Mouse (Mus musculus) stomach, embryonic 15.5 days (tissue): ENCODE results near the gene Cntn6. TPM values are rescaled to one million over a fixed set of nuclear protein-coding genes. Genes with fewer than 3 reads are reported as not detected.

Experiments
- ATAC-seq: fragments of 200-750 bp; cut with Nextera tagmentation; 2 replicates; pipeline ENCODE4 v1.8.0; 2017; ENCODE audit warnings: low read depth, moderate number of reproducible peaks, moderate TSS enrichment; ENCODE audit not compliant: insufficient read depth, low FRiP score
- H3K27ac ChIP-seq: fragments of 300-500 bp; sonication (generic); 2 replicates; pipeline ENCODE4 v1.5.1; 2015; ENCODE audit warnings: mild to moderate bottlenecking, inconsistent platforms
- H3K27me3 ChIP-seq: fragments of 300-500 bp; sonication (generic); replicated peaks from 2 replicates; pipeline ENCODE4 v1.6.1; 2015; ENCODE audit warnings: inconsistent platforms
- H3K36me3 ChIP-seq: fragments of 300-500 bp; sonication (generic); 2 replicates; pipeline ENCODE4 v1.6.1; 2015; ENCODE audit warnings: inconsistent platforms
- H3K4me1 ChIP-seq: fragments of 300-500 bp; sonication (generic); 2 replicates; pipeline ENCODE4 v1.6.1; 2015; ENCODE audit warnings: inconsistent platforms
- H3K4me2 ChIP-seq: fragments of 300-500 bp; sonication (generic); 2 replicates; pipeline ENCODE4 v1.6.1; 2015; ENCODE audit warnings: mild to moderate bottlenecking, inconsistent platforms
- H3K4me3 ChIP-seq: fragments of 300-500 bp; sonication (generic); replicated peaks from 2 replicates; pipeline ENCODE4 v1.5.1; 2015; ENCODE audit warnings: inconsistent platforms
- H3K9ac ChIP-seq: fragments of 300-500 bp; sonication (generic); 2 replicates; pipeline ENCODE4 v1.6.1; 2015; ENCODE audit warnings: inconsistent platforms
- H3K9me3 ChIP-seq: fragments of 300-500 bp; sonication (generic); 2 replicates; pipeline ENCODE4 v1.6.1; 2016; ENCODE audit warnings: inconsistent platforms
- WGBS: fragments of 180-500 bp; shearing (Covaris S2); methylation state at CpG from one replicate; pipeline ENCODE4 v1.1.7; 2015; 5-methylcytosine and 5-hydroxymethylcytosine counted together
- polyA plus RNA-seq: library from polyadenylated mRNA; unstranded; fragments of >200 nt; fragmentation: Nextera tagmentation; extraction: Ambion mirVana; gene quantifications from 2 replicates; pipeline ENCODE4 v1.2.1, GENCODE M21; 2015

The Cntn6 gene
- polyA plus RNA-seq, 1 experiment from 2014 or later = 0.74 TPM

- Histone ChIP-seq H3K9me3 (no peaks in the 10 kb centered on the region), H3K4me3 (no peak overlapping the region), H3K4me1 (no peaks in the 10 kb centered on the region), H3K4me2 (no peak overlapping the region), H3K27ac (no peak overlapping the region), H3K27me3 (no peaks in the 10 kb centered on the region), H3K9ac (no peak overlapping the region), H3K36me3 (no peaks in the 10 kb centered on the region)
- no peak for ATAC-seq
- 87% methylated on average over 3 of the region's 3 CpGs for WGBS
These were observed 291.3 kb downstream of the Cntn6 start for GRCm38 (mm10) chr6:104783891-104784290.

DNA sequence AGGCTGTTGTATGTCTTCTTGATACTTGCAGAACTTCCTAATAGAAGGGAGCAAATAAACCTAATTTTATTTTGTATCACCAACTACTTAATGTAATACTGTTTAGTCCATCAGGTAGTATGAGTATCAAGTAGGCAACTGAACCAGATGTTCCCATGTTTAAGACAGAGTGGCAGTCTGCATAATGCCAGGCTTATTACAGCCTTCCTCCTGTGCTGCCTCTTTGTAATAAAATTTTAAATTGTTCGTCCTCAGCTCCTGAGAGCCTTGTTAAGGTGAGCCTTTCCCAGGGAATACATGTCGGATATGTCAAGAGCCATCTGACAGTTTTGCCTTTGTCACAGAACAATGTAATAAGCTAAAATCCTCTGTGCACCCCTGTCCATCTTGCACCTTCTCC lies 294.9 kb downstream of the Cntn6 start:
- Histone ChIP-seq H3K9me3 (no peaks in the 10 kb centered on the region), H3K27me3 (no peaks in the 10 kb centered on the region), H3K27ac (no peak overlapping the region), H3K4me3 (no peak overlapping the region), H3K4me2 (no peak overlapping the region), H3K36me3 (no peaks in the 10 kb centered on the region), H3K4me1 (no peaks in the 10 kb centered on the region), H3K9ac (no peak overlapping the region)
- WGBS = 79% methylated on average over 2 of the region's 2 CpGs
- ATAC-seq = no peak

- Histone ChIP-seq H3K9ac (no peak overlapping the region), H3K4me3 (no peak overlapping the region), H3K9me3 (no peaks in the 10 kb centered on the region), H3K27me3 (no peaks in the 10 kb centered on the region), H3K36me3 (no peaks in the 10 kb centered on the region), H3K27ac (no peak overlapping the region), H3K4me1 (no peaks in the 10 kb centered on the region), H3K4me2 (no peak overlapping the region)
- no peak for ATAC-seq
- WGBS = 55% methylated on average over 4 of the region's 4 CpGs
These were observed 315.9 kb downstream of the Cntn6 start for GRCm38 (mm10) chr6:104808526-104808925.

DNA sequence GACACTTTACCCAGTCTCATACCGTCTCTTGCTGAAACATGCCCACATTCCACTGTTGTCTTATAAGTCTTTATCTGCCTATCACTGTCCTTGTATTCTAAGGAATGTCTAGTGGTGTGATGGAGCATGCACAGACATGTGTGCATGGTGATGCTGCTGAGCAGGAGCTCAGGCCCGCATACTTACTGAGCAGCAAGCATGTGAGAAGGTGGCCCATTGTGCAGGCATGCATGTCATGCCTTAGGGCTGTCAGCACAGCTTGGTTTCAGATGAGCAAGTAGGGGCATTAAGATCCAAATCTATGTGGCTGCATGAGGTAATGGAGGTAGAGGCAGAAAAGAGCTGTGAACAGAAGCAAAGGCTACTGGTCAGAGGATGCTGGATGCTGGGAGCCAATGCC lies 323.0 kb downstream of the Cntn6 start:
- Histone ChIP-seq H3K36me3 (no peaks in the 10 kb centered on the region), H3K27ac (no peak overlapping the region), H3K9me3 (no peaks in the 10 kb centered on the region), H3K27me3 (no peaks in the 10 kb centered on the region), H3K4me1 (no peaks in the 10 kb centered on the region), H3K4me3 (no peak overlapping the region), H3K9ac (no peak overlapping the region), H3K4me2 (no peak overlapping the region)
- 80% methylated on average over 2 of the region's 2 CpGs for WGBS
- no peak for ATAC-seq

DNA sequence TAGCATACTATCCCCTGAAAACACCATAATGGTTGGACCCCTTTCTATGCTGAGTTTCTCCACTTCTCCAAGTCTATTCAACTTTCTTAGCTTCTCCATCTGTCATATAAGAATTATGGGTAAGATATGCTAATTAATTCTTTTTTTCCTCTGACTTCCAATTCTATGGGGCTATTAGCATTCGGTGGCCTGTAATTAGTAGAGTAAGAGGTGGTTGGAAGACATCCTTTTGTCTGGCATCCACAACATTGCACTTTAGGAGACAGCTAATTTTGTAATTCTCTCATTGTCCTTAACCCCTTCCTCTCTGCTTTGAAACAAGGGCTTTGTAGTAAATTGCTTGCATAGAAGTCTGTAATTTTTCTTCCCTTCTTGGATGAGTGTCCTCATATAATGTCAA lies 387.1 kb downstream of the Cntn6 start:
- no peak for ATAC-seq
- Histone ChIP-seq H3K4me2 (no peak overlapping the region), H3K4me3 (no peak overlapping the region), H3K9ac (no peak overlapping the region), H3K4me1 (no peaks in the 10 kb centered on the region), H3K27ac (no peak overlapping the region), H3K9me3 (no peaks in the 10 kb centered on the region), H3K27me3 (no peaks in the 10 kb centered on the region), H3K36me3 (no peaks in the 10 kb centered on the region)
- WGBS = 92% methylated on average over 1 of the region's 1 CpGs

GRCm38 (mm10) chr6:104884021-104884420 lies 391.4 kb downstream of the Cntn6 start:
- Histone ChIP-seq H3K27ac (no peak overlapping the region), H3K4me3 (no peak overlapping the region), H3K4me2 (no peak overlapping the region), H3K9me3 (no peaks in the 10 kb centered on the region), H3K36me3 (no peaks in the 10 kb centered on the region), H3K4me1 (no peaks in the 10 kb centered on the region), H3K9ac (no peak overlapping the region), H3K27me3 (no peaks in the 10 kb centered on the region)
- no peak for ATAC-seq
- 61% methylated on average over 2 of the region's 2 CpGs for WGBS

GRCm38 (mm10) chr6:104885829-104886228 lies 393.2 kb downstream of the Cntn6 start:
- Histone ChIP-seq H3K27me3 (no peaks in the 10 kb centered on the region), H3K4me1 (no peaks in the 10 kb centered on the region)
- no peak for ATAC-seq

GRCm38 (mm10) chr6:104891071-104891470 lies 398.5 kb downstream of the Cntn6 start:
- Histone ChIP-seq H3K9ac (no peak overlapping the region), H3K4me2 (no peak overlapping the region), H3K4me1 (no peaks in the 10 kb centered on the region), H3K4me3 (no peak overlapping the region), H3K27me3 (no peaks in the 10 kb centered on the region), H3K36me3 (no peaks in the 10 kb centered on the region), H3K27ac (no peak overlapping the region), H3K9me3 (no peaks in the 10 kb centered on the region)
- no peak for ATAC-seq
- WGBS = 82% methylated on average over 3 of the region's 3 CpGs

More at GRCm38 (mm10) chr6:104885829-104886228, 393.2 kb downstream of the Cntn6 start:
- Histone ChIP-seq H3K27ac (no peak overlapping the region), H3K4me3 (no peak overlapping the region), H3K4me2 (no peak overlapping the region), H3K9ac (no peak overlapping the region), H3K36me3 (no peaks in the 10 kb centered on the region), H3K9me3 (no peaks in the 10 kb centered on the region)
